Mouse (Mus musculus) ES-Bruce4 (cell line): ENCODE data around the gene Fndc1. TPM values are rescaled to one million over a fixed set of nuclear protein-coding genes. Genes with fewer than 3 reads are reported as not detected.

Experiments
- H3K27ac ChIP-seq: 2 replicates; pipeline ENCODE4 v1.5.1; 2012; ENCODE audit warnings: low read length, inconsistent platforms; ENCODE audit not compliant: insufficient read depth
- H3K27me3 ChIP-seq: 2 replicates; pipeline ENCODE4 v1.6.1; 2012; ENCODE audit warnings: mild to moderate bottlenecking, low read length, inconsistent platforms; ENCODE audit not compliant: control insufficient read depth, poor library complexity, insufficient read depth, severe bottlenecking
- H3K36me3 ChIP-seq: 2 replicates; pipeline ENCODE4 v1.6.1; 2012; ENCODE audit warnings: inconsistent platforms, mild to moderate bottlenecking, low read length, moderate library complexity; ENCODE audit not compliant: control insufficient read depth, poor library complexity, insufficient read depth, severe bottlenecking
- H3K4me1 ChIP-seq: one replicate; pipeline ENCODE4 v1.8.1; 2011; ENCODE audit warnings: low read length; ENCODE audit not compliant: control insufficient read depth, insufficient read depth
- H3K4me3 ChIP-seq: 2 replicates; pipeline ENCODE4 v1.5.1; 2011; ENCODE audit warnings: low read depth, mild to moderate bottlenecking, low read length
- H3K9ac ChIP-seq: 2 replicates; pipeline ENCODE4 v1.6.1; 2012; ENCODE audit warnings: low read depth, mild to moderate bottlenecking, inconsistent platforms; ENCODE audit not compliant: poor library complexity, severe bottlenecking
- H3K9me3 ChIP-seq: replicated peaks from 2 replicates; pipeline ENCODE4 v1.6.1; 2012; ENCODE audit warnings: mild to moderate bottlenecking, low read length, inconsistent platforms; ENCODE audit not compliant: control insufficient read depth, poor library complexity, insufficient read depth, severe bottlenecking
- CTCF ChIP-seq: IDR thresholded peaks from one replicate; pipeline ENCODE4 v1.8.1; 2011; ENCODE audit warnings: low read depth, low read length
- EP300 ChIP-seq: IDR thresholded peaks from 2 replicates; pipeline ENCODE4 v1.6.1; 2011; ENCODE audit warnings: low read depth, low read length; ENCODE audit not compliant: insufficient read depth
- POLR2A ChIP-seq: IDR thresholded peaks from one replicate; pipeline ENCODE4 v1.8.1; 2011; ENCODE audit warnings: low read length; ENCODE audit not compliant: insufficient read depth
- polyA plus RNA-seq: library from polyadenylated mRNA; stranded (reverse); fragments of >200 nt; gene quantifications from 2 replicates; pipeline ENCODE4 v1.2.4, GENCODE M21; 2011; ENCODE audit warnings: low read depth; ENCODE audit not compliant: missing spikeins, insufficient read depth, insufficient read length

Fndc1 gene
- polyA plus RNA-seq, 1 experiment, result 4.3 TPM

DNA sequence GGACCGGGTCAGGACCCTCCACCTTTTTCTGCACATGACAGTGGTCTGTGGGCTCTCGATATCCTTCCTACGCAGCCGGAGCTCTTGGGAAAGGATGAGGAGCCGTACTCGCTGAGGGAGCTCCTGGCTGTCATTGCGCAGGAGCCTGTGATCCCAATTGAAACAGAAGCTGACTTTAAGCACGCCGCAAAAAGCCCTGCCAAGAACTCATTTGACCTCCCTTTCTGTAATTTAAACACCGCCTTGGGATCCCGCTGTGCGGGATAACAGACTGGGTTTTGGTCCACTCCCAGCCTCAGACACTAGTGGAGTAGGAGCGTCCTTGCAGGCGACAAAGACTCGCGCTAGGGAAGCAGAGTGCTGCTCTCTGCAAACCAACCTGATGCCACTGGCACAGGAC, 484 bp upstream of the Fndc1 start:
- H3K9ac ChIP-seq, result 0 out of 2 replicates have a peak overlapping the region, but pooled peaks have one; percentile 28
- H3K4me1 ChIP-seq, result no peaks in the 10 kb centered on the region
- TF ChIP-seq CTCF (no peak), EP300 (no peak), POLR2A (no peak)
- H3K9me3 ChIP-seq, result no peaks in the 10 kb centered on the region
- peaks cover 2% of the 10 kb centered on the region; the same call in 1 of the 2 replicates for H3K27me3 ChIP-seq
- H3K4me3 ChIP-seq, result no peak overlapping the region
- no peak overlapping the region for H3K27ac ChIP-seq
- H3K36me3 ChIP-seq, result no peaks in the 10 kb centered on the region

DNA sequence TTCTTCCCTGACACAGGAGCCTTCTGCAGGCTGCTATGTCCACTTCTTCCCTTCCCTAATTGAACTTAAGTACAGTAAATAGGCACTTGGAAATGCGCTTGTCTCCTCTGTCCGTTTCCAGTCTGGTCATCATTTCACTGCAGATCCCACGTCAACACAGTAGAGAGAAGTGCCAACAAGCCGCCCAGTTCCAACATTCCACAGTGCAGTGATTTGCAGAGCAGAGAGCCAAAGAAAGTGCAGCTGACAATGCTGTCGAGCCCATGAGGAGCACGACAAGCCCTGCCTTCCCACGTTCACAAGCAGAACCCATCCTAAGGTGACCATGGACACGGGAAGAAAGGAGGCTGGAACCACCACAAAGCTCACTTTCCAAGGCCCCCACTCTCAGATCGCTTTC, 1.7 kb downstream of the Fndc1 start:
- Histone ChIP-seq H3K27me3 (peaks cover 2% of the 10 kb centered on the region; the same call in 1 of the 2 replicates), H3K36me3 (no peaks in the 10 kb centered on the region), H3K27ac (no peak overlapping the region), H3K9me3 (no peaks in the 10 kb centered on the region), H3K4me3 (no peak overlapping the region), H3K9ac (no peak overlapping the region), H3K4me1 (no peaks in the 10 kb centered on the region)
- TF ChIP-seq EP300 (no peak), CTCF (no peak), POLR2A (no peak)

DNA sequence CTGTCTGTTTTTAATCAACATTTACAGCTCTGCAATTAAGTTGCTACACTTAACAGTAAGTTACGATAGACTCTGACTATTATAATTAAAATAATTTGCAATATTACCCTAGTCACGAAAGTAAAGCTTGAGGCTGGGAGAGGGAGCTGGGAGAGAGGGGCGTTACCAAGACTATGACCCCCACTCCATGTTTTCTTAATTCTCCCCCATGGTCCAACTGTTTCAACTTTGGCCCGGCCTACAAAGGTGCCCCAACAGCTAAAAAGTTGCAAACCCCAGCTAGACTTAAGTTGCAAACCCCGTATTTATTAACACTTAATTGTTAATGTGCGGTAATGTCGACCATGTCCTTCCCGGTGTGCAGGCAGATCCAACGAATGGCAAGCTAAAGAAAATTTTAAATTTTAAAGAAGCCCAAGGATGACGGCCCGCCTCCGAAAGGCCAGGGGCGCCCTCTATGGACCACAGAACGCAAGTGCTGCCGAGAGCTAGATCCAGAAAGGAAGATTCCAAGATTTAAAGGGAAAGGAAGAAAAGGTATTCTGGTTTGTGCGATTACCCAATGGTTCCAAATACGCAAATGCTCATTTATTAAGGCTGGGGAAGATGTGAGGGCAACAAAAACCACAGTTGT, 5.4 kb downstream of the Fndc1 start:
- TF ChIP-seq POLR2A (no peak), EP300 (no peak), CTCF (peak; percentile 83)
- Histone ChIP-seq H3K27ac (no peak overlapping the region), H3K36me3 (no peaks in the 10 kb centered on the region), H3K9me3 (no peaks in the 10 kb centered on the region), H3K27me3 (peaks cover 2% of the 10 kb centered on the region; the same call in 1 of the 2 replicates), H3K4me1 (no peaks in the 10 kb centered on the region), H3K9ac (no peak overlapping the region), H3K4me3 (no peak overlapping the region)

DNA sequence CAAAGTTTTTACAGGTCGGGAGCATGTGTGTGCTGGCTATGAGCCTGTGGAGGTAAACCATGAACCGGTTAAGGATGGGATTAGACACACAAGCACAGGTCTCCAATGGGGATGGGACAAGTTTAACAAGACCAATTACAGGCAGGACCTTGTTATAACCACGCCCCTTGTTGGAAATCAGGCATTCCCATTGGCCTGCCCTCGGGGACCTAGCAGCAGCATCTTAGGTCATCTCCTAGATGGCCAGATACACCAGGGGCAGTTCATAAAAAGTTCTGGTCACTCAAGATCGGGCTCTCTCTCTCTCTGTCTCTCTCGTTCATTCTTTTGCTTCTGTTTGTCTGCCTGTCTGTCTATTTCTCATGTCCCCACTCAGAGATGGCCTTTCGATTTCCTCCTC, 6.9 kb downstream of the Fndc1 start:
- Histone ChIP-seq H3K9ac (no peak overlapping the region), H3K36me3 (no peaks in the 10 kb centered on the region), H3K27ac (no peak overlapping the region), H3K4me1 (no peaks in the 10 kb centered on the region), H3K4me3 (no peak overlapping the region), H3K9me3 (no peaks in the 10 kb centered on the region), H3K27me3 (no peaks in the 10 kb centered on the region)
- no peak for TF ChIP-seq POLR2A

DNA sequence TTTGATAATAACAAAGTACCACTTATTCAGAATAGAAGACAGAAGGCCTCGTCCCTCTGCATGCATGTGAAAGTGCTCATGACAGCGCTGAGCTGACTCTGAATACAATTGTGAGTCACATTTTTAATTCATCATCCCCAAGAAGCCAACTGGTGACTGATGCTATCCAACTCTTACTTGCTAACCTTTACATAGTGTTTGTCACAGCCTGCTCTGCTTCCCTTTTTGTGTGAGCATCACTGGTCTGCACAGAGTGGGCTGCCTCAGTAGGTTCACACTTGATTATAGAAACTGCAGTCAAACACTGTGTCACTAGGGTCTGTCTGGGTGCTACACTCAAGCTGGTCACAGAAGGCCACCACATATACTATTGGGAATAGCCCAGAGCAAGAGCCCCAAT, 10.5 kb downstream of the Fndc1 start:
- no peaks in the 10 kb centered on the region for H3K4me1 ChIP-seq
- no peak for TF ChIP-seq EP300
- no peak for TF ChIP-seq CTCF
- TF ChIP-seq POLR2A, result no peak
- no peaks in the 10 kb centered on the region for H3K36me3 ChIP-seq
- H3K4me3 ChIP-seq, result no peak overlapping the region
- H3K9ac ChIP-seq, result no peak overlapping the region
- no peaks in the 10 kb centered on the region for H3K9me3 ChIP-seq
- no peaks in the 10 kb centered on the region for H3K27me3 ChIP-seq
- H3K27ac ChIP-seq, result no peak overlapping the region

DNA sequence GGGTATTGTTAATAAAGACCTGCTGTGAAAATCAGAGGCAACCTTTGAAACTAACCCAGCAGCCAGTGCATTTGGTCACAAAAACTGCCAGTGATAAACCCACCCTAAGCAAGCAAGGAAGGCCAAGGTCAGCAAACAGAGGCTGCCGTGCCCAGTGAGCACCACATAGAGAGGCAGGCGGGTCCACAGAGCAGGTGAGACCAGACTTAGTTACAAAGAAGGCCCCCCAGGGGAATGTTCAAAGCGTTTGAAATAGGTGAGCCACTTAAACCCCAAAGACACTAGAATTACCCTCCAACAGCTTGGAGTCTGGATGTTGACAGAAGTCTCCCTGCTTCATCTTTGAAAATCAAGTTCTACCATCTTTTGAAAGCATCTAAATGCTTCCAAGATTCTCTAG, 12.7 kb downstream of the Fndc1 start:
- Histone ChIP-seq H3K27me3 (no peaks in the 10 kb centered on the region), H3K36me3 (no peaks in the 10 kb centered on the region), H3K9me3 (no peaks in the 10 kb centered on the region), H3K4me3 (no peak overlapping the region), H3K27ac (no peak overlapping the region), H3K9ac (no peak overlapping the region), H3K4me1 (no peaks in the 10 kb centered on the region)
- no peak for TF ChIP-seq POLR2A
- TF ChIP-seq EP300, result no peak
- TF ChIP-seq CTCF, result no peak
